Mouse (Mus musculus) kidney, adult 9 months (tissue): ENCODE data around the gene Lsmem1.

Source experiments
- DNase-seq: peaks from one replicate; pipeline ENCODE4 v3.0.0; 2022

Lsmem1 gene

DNA sequence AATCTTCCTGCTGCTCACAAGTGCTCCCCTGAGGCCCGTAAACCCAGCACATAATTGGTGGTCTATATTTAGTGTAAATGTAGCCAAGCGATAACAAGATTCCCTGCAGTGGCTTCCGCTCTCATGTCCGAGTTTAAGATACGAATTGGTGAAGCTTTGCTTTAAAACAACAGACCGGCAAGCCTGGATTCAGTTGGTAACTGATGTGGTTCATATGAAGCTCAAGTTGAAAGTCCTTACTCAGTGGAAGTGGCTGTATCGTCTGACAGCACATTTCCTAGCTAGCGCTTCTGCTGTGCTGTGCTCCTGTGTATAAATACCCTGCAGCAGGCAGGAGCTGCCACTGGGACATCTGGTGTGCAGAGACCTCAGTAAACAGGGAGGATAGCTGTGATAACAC is at the start of gene Lsmem1:
TSS of gene Lsmem1 (minus strand) at position 189 of the 400 bp plus-strand sequence.
- DNase-seq, result no peak

GRCm38 (mm10) chr12:40248454-40249180 is 49.3 kb upstream of the Lsmem1 start, which contains the start of gene Ifrd1:
Gene Ifrd1 (minus strand): TSS chr12:40248504.
- no peak for DNase-seq

DNA sequence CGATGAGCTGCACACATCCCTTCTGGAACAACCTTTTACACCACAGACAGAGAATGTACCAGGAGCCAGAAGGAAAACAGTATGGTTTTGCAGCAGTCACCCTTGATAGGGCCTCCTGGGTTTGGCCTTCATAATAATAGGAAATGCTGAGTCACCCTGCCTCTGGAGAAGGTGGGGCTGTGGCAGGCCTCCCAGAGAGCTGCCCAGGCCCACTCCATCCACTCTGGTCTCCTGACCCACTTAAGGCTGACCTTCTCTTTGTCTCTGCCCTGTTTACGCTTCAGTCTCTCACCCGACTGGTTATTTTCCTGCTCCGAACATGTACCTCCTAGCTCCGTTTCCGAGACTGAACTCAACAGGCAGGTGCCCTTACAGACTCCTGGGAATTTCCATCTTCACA is 48.7 kb upstream of the Lsmem1 start:
- peak; percentile 31 for DNase-seq

DNA sequence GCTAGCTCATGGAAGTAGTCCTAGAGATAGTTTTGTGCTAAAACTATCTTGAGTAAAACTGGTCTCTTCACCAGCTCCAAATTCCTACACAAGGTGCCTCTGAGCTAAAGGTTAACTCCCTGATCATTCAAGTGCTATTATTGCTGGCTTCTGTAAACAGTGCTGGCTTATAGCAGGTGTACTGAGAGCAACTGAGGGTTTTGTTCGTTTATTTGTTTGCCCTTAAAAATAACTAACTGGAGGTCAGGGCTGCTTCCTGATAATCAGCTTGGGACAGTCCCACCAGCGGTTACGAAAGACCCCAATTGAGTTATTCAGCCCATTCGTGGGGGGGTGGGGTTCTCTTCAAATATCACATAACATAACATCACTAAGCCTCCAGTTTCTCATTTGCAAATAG is 48.1 kb upstream of the Lsmem1 start:
- no peak for DNase-seq

DNA sequence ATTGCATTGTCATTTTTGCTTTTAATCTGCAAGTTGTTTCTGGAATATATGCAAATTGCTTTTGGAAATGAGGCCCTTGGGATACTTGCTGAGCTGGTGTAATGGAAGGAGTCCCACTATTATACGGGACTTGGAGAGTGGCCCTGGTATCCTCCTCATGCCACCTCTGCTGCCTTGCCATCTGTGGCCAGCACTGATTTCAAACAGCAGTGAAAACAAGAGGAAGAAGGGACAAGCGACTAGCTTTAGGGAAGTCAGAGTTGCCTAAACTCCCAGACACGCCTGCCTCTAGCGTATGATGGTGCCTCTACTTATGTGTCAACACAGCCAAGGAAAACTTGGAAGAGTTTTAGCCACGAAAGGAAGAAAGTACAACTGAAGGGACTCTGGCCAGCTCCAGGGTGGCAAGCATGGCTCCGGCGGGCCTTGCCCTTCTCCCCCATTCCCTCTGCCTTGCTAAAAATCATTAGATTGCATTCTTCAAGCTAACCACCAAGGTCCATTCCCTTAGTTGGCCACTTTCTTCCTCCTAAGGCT is 46.2 kb upstream of the Lsmem1 start:
- no peak for DNase-seq

DNA sequence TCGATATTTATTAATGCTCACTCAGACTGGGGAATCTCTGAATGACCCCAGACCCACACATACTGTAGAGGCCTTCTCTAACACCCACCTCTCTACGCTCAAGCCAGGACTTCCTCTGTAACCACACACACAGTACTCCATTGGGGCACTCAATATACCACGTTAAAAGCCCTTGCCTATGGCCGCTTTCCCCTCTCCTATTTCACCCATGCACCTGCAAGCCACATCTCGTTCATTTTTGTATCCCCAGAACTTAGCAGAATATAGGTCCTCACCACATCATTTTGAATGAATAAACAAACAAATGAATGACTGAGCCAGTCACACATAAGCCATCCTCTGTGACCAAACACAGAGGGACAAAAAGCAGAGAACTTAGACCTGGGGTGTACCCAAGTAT is 45.6 kb upstream of the Lsmem1 start:
- DNase-seq, result no peak

- no peak for DNase-seq
Observed at GRCm38 (mm10) chr12:40243821-40244221, 44.5 kb upstream of the Lsmem1 start.

DNA sequence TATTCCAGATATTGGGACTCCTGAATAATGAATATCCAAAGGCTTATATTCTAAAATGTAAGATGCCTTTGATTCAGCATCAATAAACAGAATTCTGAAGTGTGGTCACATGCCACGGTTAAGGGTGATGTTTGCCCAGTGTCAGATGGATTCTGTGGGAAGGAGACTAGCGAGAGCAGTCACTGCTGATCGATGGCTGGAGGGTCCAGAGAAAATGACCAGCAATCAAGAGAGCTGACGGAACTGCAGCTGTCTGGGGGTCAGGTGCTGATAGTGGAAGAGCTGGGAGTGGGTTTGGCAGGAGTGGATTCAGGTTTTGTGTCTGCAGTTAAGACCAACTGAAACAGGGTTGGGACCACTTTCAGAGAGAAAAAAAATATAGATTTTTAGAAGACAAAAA is 44.0 kb upstream of the Lsmem1 start:
- DNase-seq, result no peak

DNA sequence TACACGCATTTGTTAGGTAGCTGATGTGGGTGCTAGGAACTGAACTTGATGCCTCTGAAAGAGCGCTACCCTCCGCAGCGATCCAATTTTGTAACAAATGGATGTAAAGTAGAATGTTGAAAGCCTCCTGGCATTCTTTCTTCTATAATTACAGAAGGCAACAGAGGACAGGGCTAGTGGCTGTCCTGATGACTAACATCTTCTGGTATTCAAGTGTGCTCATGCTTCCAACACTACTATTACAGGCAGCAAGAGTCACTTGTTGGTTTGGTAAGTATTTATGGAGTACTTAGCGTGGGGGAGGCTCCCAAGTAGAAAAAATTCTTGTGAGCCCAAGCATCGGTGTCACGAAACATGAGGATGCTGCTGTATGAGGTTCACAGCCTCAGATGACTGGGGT is 39.9 kb upstream of the Lsmem1 start:
- DNase-seq, result no peak

DNA sequence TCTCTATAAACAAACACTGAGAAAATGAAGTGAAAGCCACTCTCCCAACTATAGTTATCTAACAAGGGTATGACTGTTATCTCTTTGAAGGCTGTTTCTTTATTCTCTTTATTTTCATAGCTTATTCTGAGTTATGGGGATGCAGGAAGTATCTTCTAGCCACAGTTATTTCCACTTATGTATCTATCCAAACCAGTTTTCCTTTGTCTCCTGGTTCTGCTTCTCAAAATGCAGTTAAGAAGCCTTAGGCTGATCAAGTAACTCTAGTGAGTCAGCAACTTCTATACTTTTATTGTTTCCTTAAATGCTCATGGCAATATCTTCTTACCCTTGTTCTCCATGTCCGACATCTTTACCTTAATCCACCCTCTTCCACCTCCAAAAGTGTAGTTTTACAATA is 32.9 kb upstream of the Lsmem1 start:
- DNase-seq, result no peak

DNA sequence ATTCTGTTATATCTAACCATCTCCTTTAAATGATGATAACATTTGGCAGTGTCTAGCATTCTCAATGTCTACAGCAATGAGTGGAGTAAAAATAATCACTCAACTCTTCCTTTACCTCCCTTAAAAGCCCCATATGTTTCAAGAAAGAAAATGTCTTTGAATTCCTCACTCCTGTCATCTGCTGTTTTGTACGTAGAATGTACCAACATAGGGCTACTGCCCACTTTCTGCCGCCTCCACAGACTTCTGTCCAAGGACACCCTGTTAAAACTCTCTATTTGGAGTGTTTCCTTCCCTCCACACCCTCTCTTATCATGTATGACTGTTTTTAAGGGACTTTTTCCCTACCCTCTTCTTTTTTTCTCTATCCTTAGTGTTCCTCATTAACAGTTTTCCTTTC is 32.3 kb upstream of the Lsmem1 start:
- no peak for DNase-seq

GRCm38 (mm10) chr12:40224171-40224880 is 25.0 kb upstream of the Lsmem1 start:
- DNase-seq, result no peak

DNA sequence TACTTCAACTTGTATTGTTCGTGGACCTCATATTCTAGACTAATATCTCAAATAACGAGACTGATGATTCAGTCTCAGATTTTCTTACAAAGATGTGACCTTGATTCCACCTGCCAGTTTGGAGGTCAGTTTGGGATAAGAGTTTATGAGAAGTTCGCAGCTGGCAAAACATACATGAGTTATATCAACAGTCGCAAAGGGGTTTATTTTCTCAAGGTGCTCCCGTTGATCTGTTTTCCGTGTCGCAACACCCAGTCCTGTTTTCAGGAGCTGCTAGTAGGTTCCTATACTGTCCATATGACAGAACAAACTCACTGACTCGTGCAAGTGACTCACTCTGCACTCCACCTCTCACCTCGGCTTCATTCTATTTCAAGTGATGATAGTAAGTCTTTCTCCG is 24.4 kb upstream of the Lsmem1 start:
- no peak for DNase-seq

GRCm38 (mm10) chr12:40223082-40223619 is 23.9 kb upstream of the Lsmem1 start:
- DNase-seq, result peak; percentile 99

- DNase-seq, result peak; percentile 98
Observed at GRCm38 (mm10) chr12:40222251-40223081, 23.2 kb upstream of the Lsmem1 start.

- DNase-seq, result no peak
Observed at GRCm38 (mm10) chr12:40221611-40222010, 22.3 kb upstream of the Lsmem1 start.

- DNase-seq, result no peak
Observed at GRCm38 (mm10) chr12:40220896-40221295, 21.6 kb upstream of the Lsmem1 start.

- peak; percentile 68 for DNase-seq
Observed at GRCm38 (mm10) chr12:40220001-40220570, 20.8 kb upstream of the Lsmem1 start.

DNA sequence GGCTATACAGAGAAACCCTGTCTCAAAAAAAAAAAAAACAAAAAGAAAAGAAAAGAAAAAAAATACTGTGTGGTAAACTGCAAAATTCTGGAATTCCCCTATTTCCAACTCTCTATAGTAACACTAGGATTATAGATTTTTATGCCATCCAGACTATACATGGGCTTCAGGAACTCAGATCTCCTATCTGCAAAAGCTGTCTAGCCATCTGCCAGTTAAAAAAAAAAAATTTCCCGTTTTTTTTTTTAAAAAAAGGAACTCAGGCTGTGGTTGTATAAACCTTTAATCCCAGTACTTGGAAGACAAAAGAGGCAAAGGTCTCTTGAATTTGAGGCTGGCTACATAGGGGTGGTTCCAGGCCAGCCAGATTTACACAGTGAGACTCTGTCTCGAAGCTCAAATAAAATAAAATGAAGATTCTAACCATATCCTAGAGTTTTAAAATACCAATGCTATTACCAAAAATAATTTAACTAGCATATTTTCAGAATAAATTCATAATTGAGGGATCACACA is 19.2 kb upstream of the Lsmem1 start:
- peak; percentile 37 for DNase-seq

DNA sequence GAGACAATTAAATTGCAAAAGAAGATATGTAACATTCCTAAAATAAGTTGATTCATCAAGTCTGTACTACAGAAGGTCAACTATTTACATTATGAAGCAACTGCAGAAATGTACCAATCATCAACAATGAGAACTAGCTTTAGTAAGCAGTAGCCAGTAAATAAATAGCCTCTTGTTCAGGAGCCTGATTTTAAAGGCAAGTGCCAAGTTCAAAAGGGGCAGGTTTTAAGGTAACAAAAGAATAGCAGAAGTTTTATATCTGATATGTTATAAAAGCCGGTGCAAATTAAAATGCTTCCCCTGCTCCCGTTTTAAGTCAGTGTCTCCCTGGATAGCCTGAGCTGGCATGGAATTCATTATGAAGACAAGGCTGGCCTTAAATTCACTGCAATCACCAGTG is 18.5 kb upstream of the Lsmem1 start:
- no peak for DNase-seq

GRCm38 (mm10) chr12:40214888-40215876 is 15.9 kb upstream of the Lsmem1 start:
- no peak for DNase-seq
